Comparison of ENCODE assay signal across 8 mouse cellular contexts in genomic region chr6:35288114-35288761, GRCm38 (mm10). TPM values are rescaled to one million over a fixed set of nuclear protein-coding genes. Genes with fewer than 3 reads are reported as not detected.
DNase-seq lines count a peak whose midpoint lies in the region; ATAC-seq lines count a peak whose summit lies in the region.

No protein-coding gene starts in this region.

- H3K9ac ChIP-seq in hindbrain, embryonic 16.5 days (ENCODE audit: low read depth, low read length): no peak overlapping the region
- H3K9ac ChIP-seq in neural tube, embryonic 13.5 days: no peak overlapping the region

- no peak for DNase-seq in cerebellum, adult 11-12 months
- DNase-seq in adrenal gland, postnatal 14 days: peak; percentile 55
- peak; percentile 31 to 49 for DNase-seq in frontal cortex, postnatal 36 days (ENCODE audit: low spot score in 2 of 2)
- peak; percentile 33 to 65 for DNase-seq in left cerebral cortex, adult 18-20 months (ENCODE audit: low spot score in 2 of 2)
- no peak for DNase-seq in thymus, postnatal 10 days (ENCODE audit: low spot score in 2 of 2)

- peak; percentile 41; the same call in 1 of the 2 replicates for ATAC-seq in cerebellum, adult (ENCODE audit: insufficient number of reproducible peaks, low FRiP score, low TSS enrichment)
- ATAC-seq in hindbrain, embryonic 16.5 days: peak; percentile 77
- peak; percentile 61 for ATAC-seq in neural tube, embryonic 13.5 days (ENCODE audit: low read depth)

- WGBS in hindbrain, embryonic 16.5 days: 53% methylated on average over 11 of the region's 11 CpGs
- WGBS in neural tube, embryonic 13.5 days: 67% methylated on average over 11 of the region's 11 CpGs

- peaks cover 7% of the 10 kb centered on the region; the same call in 1 of the 2 replicates for H3K4me1 ChIP-seq in hindbrain, embryonic 16.5 days (ENCODE audit: control insufficient read depth, insufficient read depth, low read depth, low read length)
- H3K4me1 ChIP-seq in neural tube, embryonic 13.5 days (replicated peaks): peaks cover 19% of the 10 kb centered on the region

- H3K4me3 ChIP-seq in hindbrain, embryonic 16.5 days (ENCODE audit: low read length): no peak overlapping the region
- H3K4me3 ChIP-seq in neural tube, embryonic 13.5 days: no peak overlapping the region

- no peak overlapping the region; the same call in 1 of the 2 replicates for H3K4me2 ChIP-seq in hindbrain, embryonic 16.5 days (ENCODE audit: low read length)
- H3K4me2 ChIP-seq in neural tube, embryonic 13.5 days: no peak overlapping the region

- H3K27me3 ChIP-seq in hindbrain, embryonic 16.5 days (replicated peaks; ENCODE audit: control insufficient read depth, insufficient read depth, low read length): no peaks in the 10 kb centered on the region
- no peaks in the 10 kb centered on the region for H3K27me3 ChIP-seq in neural tube, embryonic 13.5 days

- H3K36me3 ChIP-seq in hindbrain, embryonic 16.5 days (ENCODE audit: control insufficient read depth, insufficient read depth, low read length): no peaks in the 10 kb centered on the region
- no peaks in the 10 kb centered on the region for H3K36me3 ChIP-seq in neural tube, embryonic 13.5 days

- peak overlapping the region; percentile 42 for H3K27ac ChIP-seq in hindbrain, embryonic 16.5 days (ENCODE audit: low read depth, low read length)
- 0 out of 2 replicates have a peak overlapping the region, but pooled peaks have one; percentile 24 for H3K27ac ChIP-seq in neural tube, embryonic 13.5 days (replicated peaks)

- H3K9me3 ChIP-seq in hindbrain, embryonic 16.5 days (ENCODE audit: control insufficient read depth, low read length): no peaks in the 10 kb centered on the region
- no peaks in the 10 kb centered on the region for H3K9me3 ChIP-seq in neural tube, embryonic 13.5 days

RNA-seq across cellular contexts. Expression of gene Slc13a4, which starts 19.7 kb away (rescaled TPM):
- total RNA-seq in adrenal gland, postnatal 14 days (2021): 0.37 and 0.56 TPM in 2 replicates
- 11.0 and 11.2 TPM in 2 replicates for polyA plus RNA-seq in hindbrain, embryonic 16.5 days (2015; fragmentation: Nextera tagmentation; extraction: Ambion mirVana)
- total RNA-seq in left cerebral cortex, adult 18-20 months (2021): 10 to 100 TPM; 16.4 to 16.6 TPM
- 1.3 and 2.1 TPM in 2 replicates for polyA plus RNA-seq in neural tube, embryonic 13.5 days (2015; fragmentation: Nextera tagmentation; extraction: Ambion mirVana)

RNA-seq across cellular contexts. Expression of gene Fam180a, which starts 37.7 kb away (rescaled TPM):
- 2.6 and 3.0 TPM in 2 replicates for total RNA-seq in adrenal gland, postnatal 14 days (2021)
- 2.3 and 2.4 TPM in 2 replicates for polyA plus RNA-seq in hindbrain, embryonic 16.5 days (2015; fragmentation: Nextera tagmentation; extraction: Ambion mirVana)
- total RNA-seq in left cerebral cortex, adult 18-20 months (2021): 1 to 10 TPM; 5.4 to 5.7 TPM
- polyA plus RNA-seq in neural tube, embryonic 13.5 days (2015; fragmentation: Nextera tagmentation; extraction: Ambion mirVana): 0.39 and 0.73 TPM in 2 replicates

Comparison
In these comparisons a context has a peak if more than half of its experiments do, and no peak if none do; other contexts are left out.
1. DNase-seq: peak in adrenal gland, postnatal 14 days (single experiment), frontal cortex, postnatal 36 days (2 of 2) and left cerebral cortex, adult 18-20 months (2 of 2); none in cerebellum, adult 11-12 months (single experiment) and thymus, postnatal 10 days (0 of 2).
2. RNA of gene Slc13a4, which starts 19.7 kb away (total RNA-seq): 16.4 to 16.6 TPM in left cerebral cortex, adult 18-20 months; 0.37 to 0.56 TPM in adrenal gland, postnatal 14 days; every median in the first group is over 10 times any median in the second.
3. Peak in every context shown above with its lines, with median percentiles within 50 percentile points of each other: ATAC-seq.